Mouse (Mus musculus): ENCODE results near the gene Asb13.

Asb13 gene

DNA sequence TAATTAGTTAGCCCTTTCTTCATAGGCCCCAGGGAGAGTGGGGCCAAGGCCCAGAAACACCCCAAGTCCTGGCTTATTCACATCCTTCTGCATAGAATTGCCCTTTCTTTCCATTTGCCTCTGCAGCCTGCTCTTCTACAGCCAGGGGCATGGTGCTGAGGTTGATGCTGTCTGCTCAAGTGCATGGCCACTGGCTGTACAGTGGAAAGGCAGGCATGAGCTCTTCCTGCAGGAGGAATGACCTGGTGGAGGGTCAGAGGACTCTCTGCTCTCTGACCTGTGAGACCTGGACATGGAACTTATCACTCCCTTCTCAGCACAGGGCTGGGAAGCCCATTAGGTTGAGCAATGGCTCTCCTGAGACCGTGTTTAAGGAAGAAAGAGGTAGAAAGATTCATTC is 35.8 kb downstream of the Asb13 start:
- Histone ChIP-seq H3K4me1 (replicated peaks; ENCODE audit: low read depth, low read length) (no peaks in the 10 kb centered on the region), H3K36me3 (ENCODE audit: insufficient read depth, low read length) (no peaks in the 10 kb centered on the region), H3K9me3 (ENCODE audit: low read length) (no peaks in the 10 kb centered on the region), H3K27me3 (ENCODE audit: insufficient read depth, low read length) (peaks cover 3% of the 10 kb centered on the region; the same call in 1 of the 2 replicates), H3K4me3 (replicated peaks; ENCODE audit: low read length) (no peak overlapping the region)
- TF ChIP-seq CTCF (conservative IDR thresholded peaks at IDR 0.05; ENCODE audit: low read length) (no peak), POU5F1 (IDR thresholded peaks at IDR 0.05; ENCODE audit: borderline replicate concordance, low read length) (no peak), NANOG (IDR thresholded peaks at IDR 0.05; ENCODE audit: borderline replicate concordance, low read length) (no peak)

DNA sequence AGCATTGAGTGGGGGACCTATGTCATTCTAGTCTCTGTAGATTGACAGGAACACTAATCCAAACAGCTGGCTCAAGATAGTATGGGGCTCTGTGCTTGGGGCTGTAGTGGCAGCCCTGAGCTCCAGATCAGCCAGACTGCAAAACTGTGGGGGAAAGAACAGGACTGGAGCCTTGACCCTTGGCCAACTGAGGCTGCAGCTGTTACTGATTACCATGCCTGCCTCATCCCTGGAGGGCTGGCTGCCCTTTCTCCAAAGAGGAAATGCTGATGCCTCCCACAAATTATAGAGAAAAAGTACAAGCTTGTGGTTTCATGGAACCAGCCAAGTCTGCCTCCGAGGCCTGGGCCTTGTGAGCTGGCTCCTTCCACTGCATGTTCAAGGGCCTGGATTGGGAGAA is 36.2 kb downstream of the Asb13 start:
- H3K27me3 ChIP-seq (ENCODE audit: insufficient read depth, low read length), result peaks cover 3% of the 10 kb centered on the region; the same call in 1 of the 2 replicates
- no peaks in the 10 kb centered on the region for H3K9me3 ChIP-seq (ENCODE audit: low read length)
- no peak for TF ChIP-seq POU5F1 (IDR thresholded peaks at IDR 0.05; ENCODE audit: borderline replicate concordance, low read length)
- no peak for TF ChIP-seq CTCF (conservative IDR thresholded peaks at IDR 0.05; ENCODE audit: low read length)
- no peak for TF ChIP-seq NANOG (IDR thresholded peaks at IDR 0.05; ENCODE audit: borderline replicate concordance, low read length)
- no peak overlapping the region for H3K4me3 ChIP-seq (replicated peaks; ENCODE audit: low read length)
- H3K4me1 ChIP-seq (replicated peaks; ENCODE audit: low read depth, low read length), result no peaks in the 10 kb centered on the region
- no peaks in the 10 kb centered on the region for H3K36me3 ChIP-seq (ENCODE audit: insufficient read depth, low read length)

DNA sequence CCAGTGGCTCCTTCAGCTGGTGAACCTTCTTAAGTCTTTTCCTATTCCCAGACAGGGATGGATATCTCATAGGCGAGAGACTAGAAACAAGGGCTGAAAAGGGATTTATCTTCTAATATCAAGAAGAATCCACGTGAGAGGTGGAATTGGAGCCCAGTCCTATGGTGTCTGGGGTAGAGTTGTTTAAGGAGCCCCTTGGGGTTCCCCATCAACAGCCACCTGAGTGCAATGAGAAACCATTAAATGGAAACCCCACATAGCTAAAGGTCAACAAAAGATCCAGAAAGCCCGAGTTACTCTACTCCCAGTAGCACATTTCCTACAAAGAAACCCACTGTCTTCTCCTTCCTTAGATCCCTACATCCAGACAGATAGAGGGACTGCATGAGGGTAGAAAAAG is 39.3 kb downstream of the Asb13 start:
- Histone ChIP-seq H3K4me3 (replicated peaks; ENCODE audit: low read length) (no peak overlapping the region), H3K9me3 (ENCODE audit: low read length) (no peaks in the 10 kb centered on the region), H3K4me1 (replicated peaks; ENCODE audit: low read depth, low read length) (no peaks in the 10 kb centered on the region), H3K27me3 (ENCODE audit: insufficient read depth, low read length) (peaks cover 3% of the 10 kb centered on the region; the same call in 1 of the 2 replicates), H3K36me3 (ENCODE audit: insufficient read depth, low read length) (no peaks in the 10 kb centered on the region)
- no peak for TF ChIP-seq CTCF (conservative IDR thresholded peaks at IDR 0.05; ENCODE audit: low read length)
- TF ChIP-seq POU5F1 (IDR thresholded peaks at IDR 0.05; ENCODE audit: borderline replicate concordance, low read length), result no peak
- TF ChIP-seq NANOG (IDR thresholded peaks at IDR 0.05; ENCODE audit: borderline replicate concordance, low read length), result no peak

DNA sequence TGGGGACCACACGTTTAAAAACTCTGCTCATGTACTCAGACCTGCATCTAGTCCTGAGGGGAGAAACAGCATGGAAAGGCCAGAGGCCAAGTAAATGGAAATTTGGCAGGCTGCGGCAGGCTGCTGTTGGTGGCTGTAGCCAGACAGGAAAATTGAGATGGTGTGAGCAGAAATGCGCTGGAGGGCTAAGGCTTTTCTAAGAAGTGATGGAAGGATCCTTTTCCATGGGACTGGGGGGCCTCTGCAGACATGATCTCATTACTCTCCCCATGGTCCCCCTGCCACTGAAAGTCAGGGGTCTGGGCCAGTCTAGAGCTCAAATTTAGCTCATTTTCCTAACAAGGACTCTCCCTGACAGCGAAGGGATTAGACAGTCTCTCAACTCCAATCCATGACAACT is 39.8 kb downstream of the Asb13 start:
- TF ChIP-seq CTCF (conservative IDR thresholded peaks at IDR 0.05; ENCODE audit: low read length), result no peak
- no peak for TF ChIP-seq NANOG (IDR thresholded peaks at IDR 0.05; ENCODE audit: borderline replicate concordance, low read length)
- TF ChIP-seq POU5F1 (IDR thresholded peaks at IDR 0.05; ENCODE audit: borderline replicate concordance, low read length), result no peak
- H3K27me3 ChIP-seq (ENCODE audit: insufficient read depth, low read length), result peaks cover 3% of the 10 kb centered on the region; the same call in 1 of the 2 replicates
- no peaks in the 10 kb centered on the region for H3K9me3 ChIP-seq (ENCODE audit: low read length)
- no peaks in the 10 kb centered on the region for H3K4me1 ChIP-seq (replicated peaks; ENCODE audit: low read depth, low read length)
- no peak overlapping the region for H3K4me3 ChIP-seq (replicated peaks; ENCODE audit: low read length)
- no peaks in the 10 kb centered on the region for H3K36me3 ChIP-seq (ENCODE audit: insufficient read depth, low read length)

DNA sequence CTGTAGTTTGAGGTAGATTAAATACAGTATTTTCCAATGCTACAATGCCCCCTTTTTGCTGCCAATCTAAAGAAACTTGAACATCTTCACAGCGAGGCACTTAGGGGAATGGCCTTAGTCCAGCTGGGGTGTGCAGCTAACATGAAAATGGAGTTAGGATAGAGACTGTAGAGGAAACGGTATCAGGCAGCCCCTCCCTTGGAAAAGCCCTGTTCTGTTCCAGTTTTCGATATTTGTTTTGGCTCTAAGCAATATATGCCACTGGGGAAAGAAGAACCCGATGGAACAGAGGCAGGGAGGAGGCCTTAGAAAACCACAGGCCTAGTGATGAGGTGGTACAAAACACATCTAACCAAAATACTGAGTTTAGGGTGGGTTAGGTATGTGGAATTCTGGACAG is 42.0 kb downstream of the Asb13 start:
- no peak for TF ChIP-seq POU5F1 (IDR thresholded peaks at IDR 0.05; ENCODE audit: borderline replicate concordance, low read length)
- TF ChIP-seq CTCF (conservative IDR thresholded peaks at IDR 0.05; ENCODE audit: low read length), result no peak
- TF ChIP-seq NANOG (IDR thresholded peaks at IDR 0.05; ENCODE audit: borderline replicate concordance, low read length), result no peak
- no peak overlapping the region for H3K4me3 ChIP-seq (replicated peaks; ENCODE audit: low read length)

DNA sequence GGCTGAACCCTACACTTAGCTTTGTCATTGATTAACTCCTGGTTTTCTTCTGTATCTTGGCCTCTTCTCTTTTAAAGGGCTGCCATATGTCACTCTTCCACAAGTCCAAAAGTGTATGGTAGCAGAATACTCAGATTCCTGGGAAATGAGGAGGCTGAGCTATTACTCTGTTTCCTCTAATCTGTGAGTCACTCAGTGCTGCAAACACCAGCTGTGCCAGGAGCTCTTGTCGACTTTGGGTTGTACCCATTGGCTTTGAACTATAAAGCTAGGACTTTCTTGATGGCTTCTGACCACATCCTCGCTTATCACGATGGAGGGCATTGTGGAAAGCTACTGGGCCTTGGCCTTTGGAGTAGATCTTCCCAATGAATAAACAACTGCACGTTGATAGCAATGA is 45.3 kb downstream of the Asb13 start:
- Histone ChIP-seq H3K9me3 (ENCODE audit: low read length) (peaks cover 21% of the 10 kb centered on the region), H3K4me3 (replicated peaks; ENCODE audit: low read length) (no peak overlapping the region), H3K4me1 (replicated peaks; ENCODE audit: low read depth, low read length) (no peaks in the 10 kb centered on the region), H3K27me3 (ENCODE audit: insufficient read depth, low read length) (no peaks in the 10 kb centered on the region), H3K36me3 (ENCODE audit: insufficient read depth, low read length) (no peaks in the 10 kb centered on the region)
- TF ChIP-seq POU5F1 (IDR thresholded peaks at IDR 0.05; ENCODE audit: borderline replicate concordance, low read length) (no peak), NANOG (IDR thresholded peaks at IDR 0.05; ENCODE audit: borderline replicate concordance, low read length) (no peak), CTCF (conservative IDR thresholded peaks at IDR 0.05; ENCODE audit: low read length) (no peak)

More for the DNA sequence above, 42.0 kb downstream of the Asb13 start:
- no peaks in the 10 kb centered on the region for H3K36me3 ChIP-seq (ENCODE audit: insufficient read depth, low read length)
- no peaks in the 10 kb centered on the region for H3K4me1 ChIP-seq (replicated peaks; ENCODE audit: low read depth, low read length)
- H3K27me3 ChIP-seq (ENCODE audit: insufficient read depth, low read length), result no peaks in the 10 kb centered on the region
- H3K9me3 ChIP-seq (ENCODE audit: low read length), result no peaks in the 10 kb centered on the region

DNA sequence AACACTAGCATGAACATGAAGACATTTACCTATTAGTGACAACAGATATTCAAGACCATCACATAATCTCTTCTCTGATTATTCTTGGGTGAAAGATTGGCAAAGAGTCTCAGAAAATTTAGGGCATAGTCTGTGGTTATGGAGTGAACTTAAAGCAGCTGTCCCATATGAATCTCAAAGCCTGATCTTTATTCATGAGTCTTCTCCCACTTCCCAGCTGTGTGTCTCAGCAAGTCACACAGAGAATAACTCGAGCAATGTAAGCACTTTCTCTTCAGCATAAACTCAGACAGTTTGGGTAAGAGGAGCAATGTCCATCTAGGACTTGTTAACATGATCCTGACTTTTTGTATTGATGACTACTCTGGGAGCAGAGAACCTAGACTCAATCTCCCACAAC is 52.5 kb downstream of the Asb13 start:
- Histone ChIP-seq H3K36me3 (ENCODE audit: insufficient read depth, low read length) (no peaks in the 10 kb centered on the region), H3K27me3 (ENCODE audit: insufficient read depth, low read length) (no peaks in the 10 kb centered on the region), H3K4me1 (replicated peaks; ENCODE audit: low read depth, low read length) (no peaks in the 10 kb centered on the region), H3K9me3 (ENCODE audit: low read length) (peaks cover 39% of the 10 kb centered on the region), H3K4me3 (replicated peaks; ENCODE audit: low read length) (no peak overlapping the region)
- TF ChIP-seq CTCF (conservative IDR thresholded peaks at IDR 0.05; ENCODE audit: low read length), result no peak
- no peak for TF ChIP-seq POU5F1 (IDR thresholded peaks at IDR 0.05; ENCODE audit: borderline replicate concordance, low read length)
- no peak for TF ChIP-seq NANOG (IDR thresholded peaks at IDR 0.05; ENCODE audit: borderline replicate concordance, low read length)

DNA sequence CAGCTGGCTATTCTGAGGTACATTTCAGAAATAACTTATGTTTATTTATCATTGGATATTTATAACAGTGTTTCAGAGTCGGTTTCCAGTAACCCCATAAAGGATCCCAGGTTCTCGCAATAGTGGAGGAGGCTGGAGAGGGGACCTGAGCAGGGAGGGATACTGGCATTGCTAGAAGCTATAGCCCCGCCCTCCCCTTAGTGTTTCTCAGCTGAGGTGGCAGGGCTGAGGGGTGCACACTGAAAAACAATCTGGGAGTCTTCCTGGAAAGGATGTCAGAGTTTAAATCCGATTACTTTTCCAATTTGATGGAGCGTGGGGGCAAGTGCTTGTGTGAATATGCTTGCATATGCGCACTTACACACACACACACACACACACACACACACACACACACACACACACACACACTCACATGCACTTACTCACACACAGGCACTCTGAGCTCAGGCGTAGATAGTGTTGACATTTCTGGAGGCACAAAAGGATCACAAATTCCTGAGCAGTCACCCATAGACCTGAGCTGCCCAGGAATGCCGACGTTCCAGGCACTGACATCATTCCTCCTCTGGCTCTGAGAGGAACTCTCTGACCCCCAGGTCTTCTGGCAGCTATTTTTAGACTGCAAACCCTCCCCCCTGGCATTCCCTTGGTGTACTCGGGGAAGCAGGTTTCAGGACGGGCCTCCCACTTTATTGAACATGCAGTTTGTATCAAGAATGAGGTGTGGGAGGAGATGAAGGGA is 60.9 kb downstream of the Asb13 start:
- H3K27me3 ChIP-seq (ENCODE audit: insufficient read depth, low read length), result 0 out of 2 replicates have a peak, but pooled peaks cover 2% of the 10 kb centered on the region
- peaks cover 23% of the 10 kb centered on the region for H3K4me1 ChIP-seq (replicated peaks; ENCODE audit: low read depth, low read length)
- no peak overlapping the region for H3K4me3 ChIP-seq (replicated peaks; ENCODE audit: low read length)
- no peaks in the 10 kb centered on the region for H3K36me3 ChIP-seq (ENCODE audit: insufficient read depth, low read length)
- TF ChIP-seq NANOG (IDR thresholded peaks at IDR 0.05; ENCODE audit: borderline replicate concordance, low read length) (no peak), POU5F1 (IDR thresholded peaks at IDR 0.05; ENCODE audit: borderline replicate concordance, low read length) (no peak), CTCF (conservative IDR thresholded peaks at IDR 0.05; ENCODE audit: low read length) (no peak)
- H3K9me3 ChIP-seq (ENCODE audit: low read length), result no peaks in the 10 kb centered on the region

All from E14TG2a.4 (cell line).